Mouse (Mus musculus): ENCODE data around the gene Hoxb13.

Hoxb13 gene

GRCm38 (mm10) chr11:96193521-96194400 is at the start of gene Hoxb13:
Gene Hoxb13, plus strand, starts transcription at chr11:96194316.
- in situ Hi-C loops (cut with MboI, MseI): no loop called here

- in situ Hi-C loops (cut with MboI, MseI): no loop called here
Observed at GRCm38 (mm10) chr11:96145622-96146270, 48.4 kb upstream of the Hoxb13 start.

DNA sequence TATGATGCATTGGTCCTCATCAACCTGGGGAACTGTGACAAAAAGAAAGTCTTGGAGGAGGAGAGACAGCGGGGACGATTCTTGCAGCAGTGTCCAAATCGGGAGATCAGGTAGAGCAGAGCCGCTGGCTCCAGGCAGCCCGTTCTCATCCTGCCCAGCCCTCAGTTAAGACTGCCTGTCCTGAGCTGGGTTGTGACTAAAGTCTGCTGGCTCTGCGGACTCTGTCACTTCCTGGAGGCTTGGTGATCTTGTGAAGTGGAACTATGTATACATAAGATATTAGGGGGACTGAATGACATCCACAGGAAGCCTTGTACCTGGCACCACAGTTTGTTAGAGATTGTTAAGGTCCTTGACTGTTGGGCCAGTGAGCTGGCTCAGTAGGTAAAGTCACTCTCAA is 46.6 kb upstream of the Hoxb13 start:
- in situ Hi-C loops (cut with MboI, MseI): no loop called here

DNA sequence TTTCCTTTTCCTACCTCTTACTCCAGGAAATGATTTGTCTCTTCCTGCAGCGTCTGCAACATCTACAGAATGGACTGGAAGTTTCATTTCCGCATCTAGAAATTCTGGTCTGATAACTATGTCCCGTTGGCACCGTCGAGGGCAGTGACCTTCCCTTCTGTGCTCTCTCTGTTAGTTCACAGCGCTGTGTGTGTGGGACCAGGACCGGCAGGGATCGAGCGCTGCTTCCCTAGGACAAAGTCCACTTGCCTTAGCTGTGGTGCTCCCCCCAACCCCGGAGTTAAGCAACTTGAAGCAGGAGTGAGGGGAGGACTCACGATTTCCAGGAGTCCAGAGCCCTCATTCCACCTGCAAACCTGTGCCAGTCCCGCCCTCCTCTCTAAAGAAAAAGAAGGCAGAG is 29.3 kb upstream of the Hoxb13 start:
- in situ Hi-C loops (cut with MboI, MseI): loop anchor here (25.0 kb wide), 1 partner anchor 1223 kb away; no protein-coding TSS in a partner anchor

- in situ Hi-C loops (cut with MboI, MseI): loop anchor here (25.0 kb wide), 1 partner anchor 1219 kb away; no protein-coding TSS in a partner anchor
Observed at GRCm38 (mm10) chr11:96168125-96168524, 26.0 kb upstream of the Hoxb13 start.

DNA sequence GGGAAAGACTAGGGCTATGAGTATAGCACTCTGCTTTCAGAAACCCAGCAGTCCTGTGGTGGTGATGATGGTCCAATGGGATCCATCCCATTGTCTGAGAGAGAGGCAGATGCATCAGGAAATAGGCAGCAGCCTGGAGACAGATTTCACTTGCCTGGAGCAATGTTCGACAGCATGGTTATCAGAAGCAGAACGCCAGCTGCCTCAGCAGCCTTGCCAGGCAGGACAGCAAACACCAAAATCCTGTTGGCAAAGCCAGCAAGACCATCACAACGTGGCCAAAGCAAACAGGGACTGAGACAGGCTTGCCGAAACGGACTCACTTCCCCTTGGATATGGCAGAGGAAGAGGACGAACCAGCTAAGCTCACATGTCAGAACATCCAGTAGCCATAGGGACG is 25.1 kb upstream of the Hoxb13 start:
- in situ Hi-C loops (cut with MboI, MseI): loop anchor here (25.0 kb wide), 1 partner anchor 1218 kb away; no protein-coding TSS in a partner anchor

DNA sequence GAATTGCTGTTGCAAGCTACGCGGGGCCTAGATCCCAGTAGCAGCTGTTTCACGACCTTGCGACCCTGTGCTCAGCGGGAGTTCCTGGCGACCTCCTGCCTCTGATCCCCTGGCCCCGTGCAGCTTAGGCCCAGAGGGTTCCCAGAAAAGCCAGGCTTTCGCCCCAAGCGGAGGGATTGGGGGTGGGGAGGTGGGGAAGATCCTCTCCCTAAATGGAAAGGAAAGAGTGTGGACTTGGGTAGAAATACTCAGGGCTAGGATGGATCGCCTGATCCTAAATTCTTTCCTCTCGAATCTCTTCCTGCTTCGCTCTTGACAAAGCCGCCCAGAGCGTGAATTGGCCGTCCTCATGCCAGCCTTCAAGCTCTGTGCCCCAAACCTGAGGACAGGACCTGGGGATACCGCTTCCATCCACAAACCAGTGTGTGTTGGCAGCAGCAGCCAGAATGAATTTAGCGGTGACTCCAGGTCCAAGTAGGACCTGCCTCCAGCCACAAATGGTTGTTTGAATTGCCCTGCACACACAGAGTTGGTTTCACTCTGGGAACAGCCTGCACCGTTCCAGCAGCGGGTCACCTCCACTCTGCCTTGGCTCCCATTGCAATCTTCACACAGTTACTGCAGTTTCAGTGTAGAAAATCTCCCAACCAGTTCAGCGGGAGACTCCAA is 23.3 kb upstream of the Hoxb13 start:
- in situ Hi-C loops (cut with MboI, MseI): loop anchor here (25.0 kb wide), 1 partner anchor 1216 kb away; no protein-coding TSS in a partner anchor

GRCm38 (mm10) chr11:96171601-96172000 is 22.5 kb upstream of the Hoxb13 start:
- in situ Hi-C loops (cut with MboI, MseI): loop anchor here (25.0 kb wide), 1 partner anchor 1216 kb away; no protein-coding TSS in a partner anchor

DNA sequence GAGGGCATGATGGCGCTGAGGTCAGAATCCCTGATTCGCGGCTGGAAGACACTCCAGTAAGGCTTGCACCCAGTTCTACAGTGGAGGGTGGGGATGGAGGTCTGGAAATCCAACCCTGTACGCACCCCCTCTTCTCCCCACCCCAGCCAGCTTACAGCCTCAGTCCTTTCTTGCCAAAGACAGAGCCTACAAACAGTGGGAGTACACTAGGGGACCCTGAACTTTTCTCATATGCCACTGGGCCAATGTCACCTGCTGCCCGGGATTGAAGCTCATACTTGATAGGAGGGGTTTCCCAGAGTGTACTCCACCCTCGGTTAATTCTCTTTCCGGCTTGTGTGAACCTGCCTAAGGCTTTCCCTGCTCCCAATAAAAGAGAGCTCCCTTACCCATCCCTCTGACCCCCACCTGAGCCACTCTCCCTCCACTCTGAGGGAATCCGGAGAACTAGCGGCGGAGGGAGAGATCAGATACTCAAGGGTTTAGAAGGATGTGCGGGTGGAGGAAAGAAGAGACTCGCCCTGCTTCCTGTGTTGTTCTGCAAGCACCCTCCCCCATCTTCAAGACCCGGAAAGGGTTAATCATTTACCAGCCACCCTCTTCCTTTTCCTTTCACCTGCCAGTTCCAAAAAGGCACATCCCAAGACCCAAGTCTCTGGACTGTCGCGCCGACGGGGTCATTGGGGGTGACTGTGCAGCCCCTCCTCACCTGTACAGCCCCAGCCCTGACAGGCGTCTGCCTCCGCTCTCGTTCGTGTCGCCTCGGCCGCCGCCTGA is 21.4 kb upstream of the Hoxb13 start:
- in situ Hi-C loops (cut with MboI, MseI): loop anchor here (25.0 kb wide), 1 partner anchor 1215 kb away; no protein-coding TSS in a partner anchor

- in situ Hi-C loops (cut with MboI, MseI): loop anchor here (25.0 kb wide), 1 partner anchor 1214 kb away; no protein-coding TSS in a partner anchor
Observed at GRCm38 (mm10) chr11:96173288-96173840, 20.8 kb upstream of the Hoxb13 start.

DNA sequence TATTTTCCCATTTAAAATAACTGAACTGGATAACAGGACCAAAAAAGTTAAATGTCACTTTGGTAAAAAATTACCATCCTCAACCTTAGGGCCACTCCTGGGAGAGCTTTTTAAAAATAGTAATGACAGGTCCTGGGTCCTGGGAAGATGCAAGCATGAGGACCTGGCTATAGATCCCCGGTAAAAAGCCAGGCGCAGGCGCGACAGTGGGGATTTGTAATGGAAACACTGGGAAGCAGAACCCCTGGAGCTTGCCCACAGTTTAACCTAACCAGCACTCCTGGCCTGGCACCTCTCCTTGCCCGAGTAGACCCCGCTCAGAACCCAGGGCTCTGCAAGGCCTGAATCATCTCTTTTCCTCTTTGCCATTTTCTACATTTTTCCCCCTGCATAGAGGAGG is 19.2 kb upstream of the Hoxb13 start:
- in situ Hi-C loops (cut with MboI, MseI): loop anchor here (25.0 kb wide), 1 partner anchor 1212 kb away; no protein-coding TSS in a partner anchor

DNA sequence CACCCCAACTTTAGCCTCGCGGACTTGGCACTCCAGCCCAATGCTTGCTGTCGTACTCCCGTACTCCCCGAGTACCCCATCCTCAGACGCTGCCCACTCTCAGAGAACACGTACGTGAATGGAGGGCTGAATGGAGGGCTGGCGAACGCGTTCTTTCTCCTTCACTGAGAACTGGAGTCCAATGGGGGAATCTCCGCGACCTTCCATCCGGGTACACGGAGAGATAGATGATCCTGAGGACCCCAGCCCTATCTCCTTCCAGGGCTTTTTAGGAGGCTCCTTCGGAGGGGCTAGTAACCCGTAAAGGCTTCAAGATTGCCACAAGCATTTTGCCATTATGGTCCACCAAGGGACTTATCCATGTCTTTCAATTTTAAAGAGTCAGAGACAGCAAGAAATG is 18.6 kb upstream of the Hoxb13 start:
- in situ Hi-C loops (cut with MboI, MseI): no loop called here

DNA sequence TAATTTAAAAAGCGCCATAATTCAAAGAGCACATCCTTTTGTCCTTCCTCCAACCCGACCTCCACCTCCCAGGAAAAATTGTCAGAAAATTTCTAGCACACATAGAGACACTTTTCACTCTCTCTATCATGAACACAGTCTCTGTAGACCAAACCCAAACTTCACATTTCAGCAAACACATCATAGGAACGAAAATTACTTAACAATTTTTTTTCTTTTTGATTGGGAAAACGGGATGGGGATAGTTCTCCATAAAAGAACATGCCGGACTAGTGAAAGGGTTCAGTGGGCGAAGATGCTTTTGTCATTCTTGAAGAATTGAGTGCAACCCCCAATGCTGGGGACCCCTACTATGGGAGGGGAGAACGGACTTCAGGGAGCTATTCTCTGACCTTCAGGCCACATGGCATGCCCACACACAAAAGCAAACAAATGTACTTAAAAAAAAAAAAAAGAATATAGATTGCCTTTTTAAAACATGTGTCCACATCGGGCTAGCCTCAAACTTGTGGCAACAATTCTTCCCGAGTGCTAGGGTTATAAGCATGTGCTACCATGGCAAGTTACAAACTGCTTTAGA is 18.1 kb upstream of the Hoxb13 start:
- in situ Hi-C loops (cut with MboI, MseI): no loop called here

- in situ Hi-C loops (cut with MboI, MseI): no loop called here
Observed at GRCm38 (mm10) chr11:96176841-96177240, 17.3 kb upstream of the Hoxb13 start.

DNA sequence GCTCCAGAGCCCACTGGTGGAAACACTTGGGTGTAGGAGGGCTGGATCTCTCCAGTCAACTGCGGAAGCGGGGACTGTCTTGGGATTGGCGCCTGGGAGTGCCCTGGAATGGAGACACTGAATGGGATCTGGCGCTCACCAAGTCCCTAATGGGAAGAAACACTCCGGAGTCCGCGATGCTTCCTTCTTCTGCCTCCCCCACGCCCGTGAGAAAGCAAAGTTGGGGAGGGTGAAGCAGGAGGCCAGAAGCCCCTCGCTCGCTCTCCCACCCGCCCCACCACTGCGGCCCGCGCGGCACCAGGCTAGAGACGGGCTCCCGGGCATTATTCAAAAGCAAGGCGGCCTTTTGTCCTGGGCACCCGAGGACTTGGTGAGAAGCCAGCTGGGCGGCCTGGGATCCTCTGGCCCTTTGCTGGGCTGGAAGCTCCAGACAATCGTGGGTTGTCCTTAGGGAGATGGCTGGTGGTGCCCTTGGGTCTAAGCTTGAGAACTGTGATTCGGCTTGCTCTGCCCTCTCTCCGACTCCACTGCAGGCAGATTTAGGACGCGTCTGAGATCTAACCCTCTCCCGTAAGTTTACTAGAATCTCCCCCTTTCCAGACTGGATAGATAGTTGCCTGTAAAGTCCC is 16.5 kb upstream of the Hoxb13 start:
- in situ Hi-C loops (cut with MboI, MseI): no loop called here

GRCm38 (mm10) chr11:96178356-96178755 is 15.8 kb upstream of the Hoxb13 start:
- in situ Hi-C loops (cut with MboI, MseI): no loop called here

DNA sequence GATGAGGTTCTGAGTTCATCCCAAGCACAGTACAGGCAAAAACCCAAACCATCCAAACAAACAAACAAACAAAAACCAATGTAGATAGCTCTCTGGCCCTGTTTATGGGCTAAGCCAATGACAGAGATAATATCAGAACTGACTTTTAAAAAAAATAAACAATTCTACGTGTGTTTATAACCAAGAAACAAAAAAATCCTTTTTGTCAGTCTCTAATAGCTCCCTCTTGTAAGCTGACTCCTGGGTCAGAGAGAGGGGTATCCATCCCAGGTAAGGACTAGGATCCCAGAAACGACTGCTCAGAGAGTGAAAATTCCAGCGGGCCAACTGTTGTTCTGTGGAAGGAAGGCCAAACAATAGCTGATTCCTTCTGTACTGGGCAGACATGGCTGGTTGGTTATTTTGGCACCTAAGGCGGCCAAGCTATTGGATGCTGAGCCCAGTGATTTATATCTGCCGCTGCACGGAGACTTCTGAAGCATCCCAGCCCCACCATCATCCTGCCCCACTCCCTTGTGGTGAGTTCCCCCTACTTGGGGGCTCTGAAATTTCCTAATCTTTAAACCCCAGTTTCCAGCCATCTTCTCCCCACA is 15.1 kb upstream of the Hoxb13 start:
- in situ Hi-C loops (cut with MboI, MseI): no loop called here

DNA sequence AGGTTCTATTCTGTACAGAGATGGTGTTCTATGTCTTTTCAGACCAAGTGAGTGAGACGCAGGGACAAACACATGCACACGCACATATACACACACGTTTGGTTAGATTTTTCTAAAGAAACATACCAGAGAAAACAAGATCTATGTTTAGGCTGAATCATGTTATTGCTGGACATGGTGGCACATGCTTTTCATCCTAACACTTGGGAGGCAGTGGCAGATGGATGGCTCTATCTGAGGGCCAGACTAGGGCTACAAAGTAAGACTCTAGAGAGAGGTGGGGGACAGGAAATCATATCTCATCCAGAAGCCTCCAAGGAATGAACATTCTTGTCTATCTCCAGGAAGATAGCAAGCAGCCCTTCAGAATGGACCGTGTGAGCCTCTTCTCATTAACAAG is 13.1 kb upstream of the Hoxb13 start:
- in situ Hi-C loops (cut with MboI, MseI): no loop called here

- in situ Hi-C loops (cut with MboI, MseI): no loop called here
Observed at GRCm38 (mm10) chr11:96184233-96184632, 9.9 kb upstream of the Hoxb13 start.

DNA sequence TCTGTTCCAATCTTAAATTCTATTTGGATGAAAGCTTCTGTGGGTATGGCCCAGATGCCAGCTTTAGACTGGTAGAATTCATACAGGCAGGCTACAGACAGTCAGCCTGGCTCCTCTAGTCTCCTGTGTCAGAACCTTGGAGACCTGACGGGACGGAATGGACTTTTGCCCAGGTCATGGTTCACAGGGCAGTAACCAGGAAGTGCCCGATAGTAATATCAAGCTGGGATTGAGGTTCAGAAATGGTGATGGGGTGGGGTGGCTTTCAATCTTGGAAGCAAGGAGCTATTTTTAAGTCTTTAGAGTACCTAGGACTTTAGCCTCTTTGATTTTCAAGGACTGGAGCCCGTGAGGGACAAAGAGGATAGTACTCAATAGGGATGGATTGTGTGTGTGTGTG is 6.8 kb upstream of the Hoxb13 start:
- in situ Hi-C loops (cut with MboI, MseI): no loop called here
